Mouse (Mus musculus): Measurements from ENCODE around the gene Ell2.

Gene Ell2

GRCm38 (mm10) chr13:75809957-75810356 is 103.4 kb downstream of the Ell2 start:
- no peak for DNase-seq (ENCODE audit: low spot score in 2 of 2)

GRCm38 (mm10) chr13:75817183-75817582 is 110.6 kb downstream of the Ell2 start:
- no peak for DNase-seq (ENCODE audit: low spot score in 2 of 2)

GRCm38 (mm10) chr13:75818486-75818885 is 111.9 kb downstream of the Ell2 start:
- no peak for DNase-seq (ENCODE audit: low spot score in 2 of 2)

- DNase-seq (ENCODE audit: low spot score in 2 of 2) = no peak
Observed at GRCm38 (mm10) chr13:75818945-75819706, 112.6 kb downstream of the Ell2 start.

GRCm38 (mm10) chr13:75819898-75820297 is 113.3 kb downstream of the Ell2 start:
- DNase-seq (ENCODE audit: low spot score in 2 of 2) = no peak

Measured in right cerebral cortex, postnatal 36 days (tissue).